Mouse (Mus musculus): ENCODE measurements around the gene Gm11437. TPM values are rescaled to one million over a fixed set of nuclear protein-coding genes. Genes with fewer than 3 reads are reported as not detected.

Gene Gm11437
- polyA plus RNA-seq, 1 experiment from 2014 or later, result not detected

DNA sequence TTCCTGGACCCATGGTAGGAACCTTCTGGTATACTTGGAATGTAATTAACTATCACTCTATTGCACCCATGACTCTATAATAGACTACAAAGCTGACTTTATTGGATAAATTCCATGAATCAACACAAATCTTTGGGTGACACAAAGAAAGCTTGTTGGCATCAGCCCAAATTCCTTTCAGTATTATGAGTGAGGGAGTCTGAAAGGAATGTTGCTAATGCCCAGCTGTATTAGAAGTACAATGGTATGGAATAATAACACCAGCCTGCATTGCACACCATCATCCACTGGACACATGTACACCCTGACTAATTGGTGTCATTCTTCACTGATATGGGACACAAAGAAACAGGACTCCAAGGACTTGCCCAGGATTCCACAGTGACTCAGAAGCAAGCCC, 66.1 kb downstream of the Gm11437 start:
- no peaks in the 10 kb centered on the region for H3K4me1 ChIP-seq (replicated peaks; ENCODE audit: control insufficient read depth, insufficient read depth)
- H3K36me3 ChIP-seq (ENCODE audit: control insufficient read depth, insufficient read depth, low read length), result peaks cover 13% of the 10 kb centered on the region
- TF ChIP-seq CTCF (IDR thresholded peaks at IDR 0.05; ENCODE audit: low read depth) (no peak), EP300 (optimal IDR thresholded peaks at IDR 0.05) (no peak)
- no peak overlapping the region for H3K27ac ChIP-seq (replicated peaks)
- H3K4me3 ChIP-seq (ENCODE audit: low read depth, low read length), result no peak overlapping the region
- H3K9me3 ChIP-seq (ENCODE audit: control insufficient read depth, low read length), result no peaks in the 10 kb centered on the region
- no peak overlapping the region for H3K9ac ChIP-seq (ENCODE audit: low read length)
- H3K4me2 ChIP-seq (replicated peaks; ENCODE audit: low read depth), result no peak overlapping the region
- H3K27me3 ChIP-seq (ENCODE audit: control insufficient read depth, insufficient read depth, low read length), result no peaks in the 10 kb centered on the region
- ATAC-seq (ENCODE audit: low FRiP score, low TSS enrichment), result 0 out of 2 replicates have a peak, but pooled peaks have one; percentile 32
- no peak for DNase-seq (ENCODE audit: low spot score)

Other genes starting within 250 kb of the Gm11437 start
- gene Ddx52, start 225.4 kb downstream of the Gm11437 start, polyA plus RNA-seq (2015; fragmentation: Nextera tagmentation; extraction: Ambion mirVana), result 15.1 and 15.3 TPM in 2 replicates
- gene Synrg, start 203.0 kb downstream of the Gm11437 start, polyA plus RNA-seq (2015; fragmentation: Nextera tagmentation; extraction: Ambion mirVana), result 7.2 TPM in 2 replicates
- 118 and 130 TPM in 2 replicates for gene Dusp14, start 98.2 kb downstream of the Gm11437 start, polyA plus RNA-seq (2015; fragmentation: Nextera tagmentation; extraction: Ambion mirVana)
- gene Tada2a, start 37.9 kb downstream of the Gm11437 start, polyA plus RNA-seq (2015; fragmentation: Nextera tagmentation; extraction: Ambion mirVana), result 12.5 and 13.2 TPM in 2 replicates
- gene Acaca, start 37.8 kb downstream of the Gm11437 start, polyA plus RNA-seq (2015; fragmentation: Nextera tagmentation; extraction: Ambion mirVana), result 4.5 TPM in 2 replicates